Mouse (Mus musculus): ENCODE results near the gene Gprc5a. TPM values are rescaled to one million over a fixed set of nuclear protein-coding genes. Genes with fewer than 3 reads are reported as not detected.

Gprc5a gene
- polyA plus RNA-seq, 1 experiment: not detected

DNA sequence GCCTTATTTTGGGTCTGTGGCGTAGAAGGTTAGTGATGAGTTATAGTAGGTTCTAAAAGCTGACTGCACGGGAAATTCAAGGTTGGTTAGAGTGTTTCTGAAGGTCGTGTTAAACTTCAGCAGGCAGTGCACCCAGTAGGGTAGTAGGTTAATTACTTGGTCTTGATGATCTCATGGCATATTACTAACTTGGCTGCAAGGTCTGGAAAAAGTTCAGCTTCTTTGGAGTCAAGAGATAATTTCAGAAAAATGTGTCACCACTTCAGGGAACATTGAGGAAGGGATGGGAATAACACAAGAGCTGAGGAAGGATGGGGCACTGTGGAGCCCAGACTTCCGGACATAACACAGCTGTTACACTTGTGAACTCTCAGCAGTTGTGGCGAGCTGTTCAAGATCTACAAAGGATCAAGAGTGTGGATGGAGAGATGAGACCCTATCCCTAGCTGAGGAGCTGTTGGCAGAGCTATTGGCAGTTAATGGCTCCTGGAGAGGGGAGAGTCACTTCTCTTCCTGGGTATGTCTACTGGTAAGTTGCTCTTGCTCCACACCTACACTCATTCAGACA, 37.4 kb downstream of the Gprc5a start:
- Histone ChIP-seq H3K27ac (ENCODE audit: control insufficient read depth, insufficient read depth, low read depth, low read length, poor library complexity) (no peak overlapping the region), H3K4me1 (ENCODE audit: control insufficient read depth, insufficient read depth, low read length) (no peaks in the 10 kb centered on the region), H3K4me3 (replicated peaks; ENCODE audit: control insufficient read depth, low read depth, low read length) (no peak overlapping the region)
- 77% methylated on average over 5 of the region's 5 CpGs for whole genome bisulfite sequencing
- no peak for TF ChIP-seq POLR2A (IDR thresholded peaks at IDR 0.05; ENCODE audit: borderline replicate concordance, control insufficient read depth, low read depth, low read length)

DNA sequence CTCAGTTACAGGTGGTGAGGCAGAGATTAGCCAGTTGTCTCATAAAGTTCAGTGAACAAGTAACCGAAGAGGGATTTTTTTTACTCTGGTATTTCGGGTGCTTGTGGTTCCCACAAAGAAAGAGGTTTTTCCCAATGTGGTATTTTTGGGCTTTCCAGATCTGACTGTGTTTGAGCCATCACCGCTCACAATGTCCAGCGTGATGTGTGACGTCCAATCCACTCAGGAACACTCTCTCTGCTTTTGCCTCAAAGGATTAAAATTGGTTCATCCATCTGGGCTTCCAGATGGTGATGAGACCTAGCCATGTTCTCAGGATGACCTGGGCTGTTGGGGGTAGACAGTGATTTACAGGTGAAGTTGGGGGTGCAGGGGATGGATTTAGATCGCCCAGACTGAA, 41.6 kb downstream of the Gprc5a start:
- H3K4me1 ChIP-seq (ENCODE audit: control insufficient read depth, insufficient read depth, low read length): no peaks in the 10 kb centered on the region; the same call in 1 of the 2 replicates
- no peak overlapping the region for H3K27ac ChIP-seq (ENCODE audit: control insufficient read depth, insufficient read depth, low read depth, low read length, poor library complexity)
- H3K4me3 ChIP-seq (replicated peaks; ENCODE audit: control insufficient read depth, low read depth, low read length): no peak overlapping the region
- WGBS: 78% methylated on average over 6 of the region's 6 CpGs
- no peak for TF ChIP-seq POLR2A (IDR thresholded peaks at IDR 0.05; ENCODE audit: borderline replicate concordance, control insufficient read depth, low read depth, low read length)
- TF ChIP-seq CTCF (IDR thresholded peaks at IDR 0.05; ENCODE audit: control insufficient read depth, insufficient read depth, low read length): no peak

DNA sequence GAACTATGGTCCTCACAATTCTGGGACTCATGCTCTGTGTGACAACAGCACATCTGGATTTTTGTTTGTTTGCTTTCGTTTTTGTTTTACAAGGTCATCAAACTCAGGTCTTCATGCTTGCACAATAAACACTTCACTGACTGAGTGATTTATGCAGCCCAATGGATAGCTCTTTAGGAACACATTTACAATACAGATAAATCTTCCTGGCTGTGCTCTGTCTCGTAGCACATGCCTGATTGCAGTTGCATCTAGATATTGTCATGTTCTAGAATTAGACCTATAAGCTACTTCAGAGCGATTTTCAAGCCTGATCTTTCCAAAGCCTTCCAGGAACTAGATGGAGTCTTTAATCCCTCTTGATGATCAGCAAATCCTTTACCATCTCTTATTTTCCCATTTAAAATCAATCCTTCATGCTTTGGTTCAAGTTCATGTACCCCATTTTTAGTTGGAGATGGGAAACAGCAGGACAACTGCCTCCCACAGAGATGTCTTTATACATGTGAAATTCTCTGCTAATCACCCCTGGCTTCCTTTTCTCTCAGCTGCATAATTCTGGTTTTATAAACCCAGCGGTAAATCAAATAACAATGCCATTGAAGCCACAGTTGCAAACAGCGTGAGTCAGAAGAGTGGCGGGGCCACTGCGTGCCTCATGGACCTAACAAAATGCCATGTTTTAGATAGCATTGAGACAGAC, 47.1 kb downstream of the Gprc5a start:
- H3K4me3 ChIP-seq (replicated peaks; ENCODE audit: control insufficient read depth, low read depth, low read length): no peak overlapping the region
- 68% methylated on average over 7 of the region's 7 CpGs for WGBS
- no peak for TF ChIP-seq CTCF (IDR thresholded peaks at IDR 0.05; ENCODE audit: control insufficient read depth, insufficient read depth, low read length)
- no peaks in the 10 kb centered on the region; the same call in 1 of the 2 replicates for H3K4me1 ChIP-seq (ENCODE audit: control insufficient read depth, insufficient read depth, low read length)
- H3K27ac ChIP-seq (ENCODE audit: control insufficient read depth, insufficient read depth, low read depth, low read length, poor library complexity): no peak overlapping the region

DNA sequence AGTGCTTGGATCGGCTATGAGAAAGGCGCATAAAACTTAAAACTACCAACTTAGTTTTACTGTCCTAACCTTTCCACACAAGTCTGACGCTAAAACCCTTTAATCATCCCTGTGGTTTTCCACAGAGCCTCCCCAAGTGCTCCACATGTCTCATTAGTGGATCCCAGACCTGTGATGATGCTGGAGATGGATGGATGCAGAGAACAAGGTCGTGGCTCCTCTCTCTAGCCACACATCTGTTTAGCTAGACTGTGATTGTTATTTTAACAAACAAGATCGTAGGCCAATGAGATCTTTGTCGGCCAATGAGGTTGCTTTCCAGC, 47.6 kb downstream of the Gprc5a start:
- 66% methylated on average over 6 of the region's 6 CpGs for WGBS
- H3K4me3 ChIP-seq (replicated peaks; ENCODE audit: control insufficient read depth, low read depth, low read length): no peak overlapping the region
- no peak for TF ChIP-seq POLR2A (IDR thresholded peaks at IDR 0.05; ENCODE audit: borderline replicate concordance, control insufficient read depth, low read depth, low read length)
- TF ChIP-seq CTCF (IDR thresholded peaks at IDR 0.05; ENCODE audit: control insufficient read depth, insufficient read depth, low read length): no peak
- no peaks in the 10 kb centered on the region; the same call in 1 of the 2 replicates for H3K4me1 ChIP-seq (ENCODE audit: control insufficient read depth, insufficient read depth, low read length)
- no peak overlapping the region for H3K27ac ChIP-seq (ENCODE audit: control insufficient read depth, insufficient read depth, low read depth, low read length, poor library complexity)

DNA sequence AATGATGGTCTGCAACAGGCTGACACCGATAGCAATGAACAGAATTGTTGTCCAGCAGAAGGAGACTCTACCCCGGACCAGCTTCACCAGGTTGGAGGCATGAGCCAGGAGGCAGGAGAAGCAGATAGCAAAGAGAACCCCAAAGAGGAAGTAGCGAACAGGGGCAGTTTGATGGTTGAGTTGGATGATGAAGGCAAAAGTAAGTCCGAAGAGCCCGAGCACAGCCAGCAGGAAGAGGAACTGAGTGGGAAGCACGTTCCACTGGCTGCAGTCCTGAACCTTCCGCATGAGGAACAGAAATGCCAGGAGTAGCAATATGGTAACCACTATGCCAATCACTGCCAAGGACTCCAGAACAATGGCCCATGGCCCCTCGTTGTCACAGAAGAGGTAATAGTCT, 51.0 kb downstream of the Gprc5a start:
- Histone ChIP-seq H3K27ac (ENCODE audit: control insufficient read depth, insufficient read depth, low read depth, low read length, poor library complexity) (no peak overlapping the region), H3K4me3 (replicated peaks; ENCODE audit: control insufficient read depth, low read depth, low read length) (no peak overlapping the region), H3K4me1 (ENCODE audit: control insufficient read depth, insufficient read depth, low read length) (no peaks in the 10 kb centered on the region)
- TF ChIP-seq POLR2A (IDR thresholded peaks at IDR 0.05; ENCODE audit: borderline replicate concordance, control insufficient read depth, low read depth, low read length): no peak
- TF ChIP-seq CTCF (IDR thresholded peaks at IDR 0.05; ENCODE audit: control insufficient read depth, insufficient read depth, low read length): no peak
- WGBS: 30% methylated on average over 8 of the region's 8 CpGs

DNA sequence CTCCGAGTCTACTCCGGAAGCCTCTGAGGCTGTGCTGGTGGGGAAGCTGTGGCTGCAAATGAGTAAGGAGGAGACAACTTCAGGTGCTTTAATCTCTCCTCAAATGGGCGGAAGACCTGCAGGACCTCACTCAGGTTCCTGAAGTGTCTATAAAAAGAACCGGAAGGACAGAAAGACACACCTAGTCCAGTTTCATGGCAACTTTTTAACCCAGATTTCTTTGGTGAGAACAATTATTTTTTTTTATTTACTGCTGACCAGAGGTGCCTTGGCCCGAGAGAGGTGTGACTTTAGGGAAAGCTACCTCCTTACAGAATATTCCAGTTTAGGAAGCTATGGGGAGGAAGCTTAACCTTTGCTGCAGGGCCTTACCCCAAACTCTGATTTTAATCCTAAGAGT, 52.7 kb downstream of the Gprc5a start, which contains the start of gene Gprc5d:
Gene Gprc5d, minus strand, starts transcription at position 101 of the 400 bp plus-strand sequence.
- 81% methylated on average over 5 of the region's 5 CpGs for WGBS
- no peak within 1 kb of the TSS for H3K4me3 ChIP-seq (replicated peaks; ENCODE audit: control insufficient read depth, low read depth, low read length)
- TF ChIP-seq CTCF (IDR thresholded peaks at IDR 0.05; ENCODE audit: control insufficient read depth, insufficient read depth, low read length) (no peak), POLR2A (IDR thresholded peaks at IDR 0.05; ENCODE audit: borderline replicate concordance, control insufficient read depth, low read depth, low read length) (no peak)
- no peaks in the 10 kb centered on the region for H3K4me1 ChIP-seq (ENCODE audit: control insufficient read depth, insufficient read depth, low read length)
- H3K27ac ChIP-seq (ENCODE audit: control insufficient read depth, insufficient read depth, low read depth, low read length, poor library complexity): no peak within 1 kb of the TSS

DNA sequence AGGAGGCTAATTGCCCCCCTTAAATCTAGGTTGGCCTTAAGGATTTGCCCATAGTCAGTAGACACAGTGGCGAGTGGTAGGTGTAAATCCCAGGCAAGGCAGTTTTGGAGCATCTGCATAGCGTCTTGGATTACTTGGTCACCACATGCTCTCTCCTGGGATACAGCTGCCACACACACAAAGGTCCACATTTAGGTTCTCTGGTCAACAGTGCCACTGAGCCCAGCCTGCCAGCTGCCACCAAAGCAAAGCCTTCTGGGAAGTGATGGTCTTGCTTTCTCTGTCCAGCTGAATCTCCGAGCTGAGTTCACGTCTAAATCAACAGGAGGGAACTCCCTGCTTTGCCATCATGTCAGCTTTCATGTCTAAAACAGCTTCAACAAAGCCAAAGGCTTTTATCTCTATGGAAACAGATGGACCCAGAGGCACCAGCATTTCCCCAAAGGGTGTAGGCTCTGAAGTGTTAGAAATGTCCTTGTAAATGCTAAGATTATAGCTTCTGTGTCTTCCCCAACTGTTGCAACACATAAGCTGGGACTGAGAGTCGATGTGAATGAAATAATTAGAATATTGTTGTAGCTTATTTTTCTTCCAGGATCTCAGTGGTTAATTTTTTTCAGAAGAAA, 59.4 kb downstream of the Gprc5a start:
- Histone ChIP-seq H3K4me1 (ENCODE audit: control insufficient read depth, insufficient read depth, low read length) (no peaks in the 10 kb centered on the region), H3K4me3 (replicated peaks; ENCODE audit: control insufficient read depth, low read depth, low read length) (no peak overlapping the region), H3K27ac (ENCODE audit: control insufficient read depth, insufficient read depth, low read depth, low read length, poor library complexity) (no peak overlapping the region)
- no peak for TF ChIP-seq CTCF (IDR thresholded peaks at IDR 0.05; ENCODE audit: control insufficient read depth, insufficient read depth, low read length)
- TF ChIP-seq POLR2A (IDR thresholded peaks at IDR 0.05; ENCODE audit: borderline replicate concordance, control insufficient read depth, low read depth, low read length): no peak
- 58% methylated on average over 5 of the region's 5 CpGs for WGBS

DNA sequence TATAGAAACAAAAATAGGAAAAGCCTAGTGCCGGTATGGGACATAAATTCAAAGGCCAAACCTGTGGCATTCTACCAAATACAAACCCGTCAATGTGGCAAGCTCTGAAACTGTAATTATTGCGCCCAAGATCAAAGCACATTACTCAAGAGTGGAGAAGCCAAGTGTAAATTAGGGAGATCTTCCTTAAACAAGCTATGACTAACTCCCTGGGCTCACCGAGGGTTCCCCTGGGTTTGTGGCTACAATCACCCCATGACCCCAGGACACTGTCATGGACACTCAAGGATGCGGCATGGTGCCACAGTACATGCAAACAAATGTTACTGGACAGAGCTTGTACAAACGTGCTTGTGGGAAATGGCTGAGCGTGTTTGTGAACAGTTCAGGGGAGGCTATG, 67.6 kb downstream of the Gprc5a start:
- WGBS: 91% methylated on average over 7 of the region's 7 CpGs
- no peaks in the 10 kb centered on the region for H3K4me1 ChIP-seq (ENCODE audit: control insufficient read depth, insufficient read depth, low read length)
- TF ChIP-seq POLR2A (IDR thresholded peaks at IDR 0.05; ENCODE audit: borderline replicate concordance, control insufficient read depth, low read depth, low read length) (no peak), CTCF (IDR thresholded peaks at IDR 0.05; ENCODE audit: control insufficient read depth, insufficient read depth, low read length) (no peak)
- H3K4me3 ChIP-seq (replicated peaks; ENCODE audit: control insufficient read depth, low read depth, low read length): no peak overlapping the region
- no peak overlapping the region for H3K27ac ChIP-seq (ENCODE audit: control insufficient read depth, insufficient read depth, low read depth, low read length, poor library complexity)
